8 mouse cellular contexts compared by ENCODE assay signal in the genomic region with DNA sequence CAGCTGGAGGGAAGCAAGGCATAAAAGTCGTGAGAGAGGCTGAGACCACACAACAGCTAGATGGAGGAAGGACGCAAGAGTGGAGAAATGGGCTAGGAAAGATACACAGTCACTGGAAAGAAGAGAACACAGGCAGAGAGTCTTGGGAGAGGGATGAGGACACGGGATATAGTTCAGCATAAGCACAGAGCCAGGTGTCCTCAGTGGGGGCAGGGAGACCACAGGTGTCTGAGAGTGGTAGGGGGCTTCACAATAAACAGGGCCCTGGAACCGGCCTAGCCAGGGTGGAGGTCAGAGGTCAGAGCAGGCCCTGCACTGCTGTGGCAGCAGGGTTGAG. TPM values are rescaled to one million over a fixed set of nuclear protein-coding genes. Genes with fewer than 3 reads are reported as not detected.
DNase-seq lines count a peak whose midpoint lies in the region; ATAC-seq and TF ChIP-seq lines count a peak whose summit lies in the region.

No protein-coding gene starts in this region.

- ATAC-seq in kidney, postnatal 0 days (replicated peaks; ENCODE audit: low FRiP score, low read depth): 0 out of 2 replicates have a peak, but pooled peaks have one; percentile 3
- ATAC-seq in embryonic facial prominence, embryonic 14.5 days (ENCODE audit: low read depth): no peak
- ATAC-seq in hindbrain, postnatal 0 days: no peak
- ATAC-seq in midbrain, embryonic 16.5 days: no peak

- no peak overlapping the region for H3K4me3 ChIP-seq in kidney, postnatal 0 days (replicated peaks; ENCODE audit: low read depth, low read length)
- H3K4me3 ChIP-seq in embryonic facial prominence, embryonic 14.5 days (ENCODE audit: low read depth, low read length): peak overlapping the region; percentile 53
- H3K4me3 ChIP-seq in hindbrain, postnatal 0 days (ENCODE audit: low read length): peak overlapping the region; percentile 58
- peak overlapping the region; percentile 65 for H3K4me3 ChIP-seq in midbrain, embryonic 16.5 days (ENCODE audit: low read depth, low read length)

- no peak for DNase-seq in kidney, postnatal 0 days (ENCODE audit: low spot score)
- no peak for DNase-seq in kidney, postnatal 10 days
- DNase-seq in embryonic facial prominence, embryonic 14.5 days (ENCODE audit: low spot score): no peak
- DNase-seq in hindbrain, postnatal 0 days (ENCODE audit: low spot score): no peak
- no peak for DNase-seq in adrenal gland, adult 8-10 months
- no peak for DNase-seq in thymus, postnatal 36 days
- no peak for DNase-seq in cerebellum, adult 9-10 months

- H3K9ac ChIP-seq in kidney, postnatal 0 days (ENCODE audit: low read depth, low read length): no peak overlapping the region
- peak overlapping the region; percentile 58; the same call in 1 of the 2 replicates for H3K9ac ChIP-seq in embryonic facial prominence, embryonic 14.5 days (ENCODE audit: low read depth, low read length)
- peak overlapping the region; percentile 66 for H3K9ac ChIP-seq in hindbrain, postnatal 0 days (replicated peaks; ENCODE audit: low read length)
- H3K9ac ChIP-seq in midbrain, embryonic 16.5 days (ENCODE audit: low read depth, low read length): peak overlapping the region; percentile 81

- no peaks in the 10 kb centered on the region for H3K36me3 ChIP-seq in kidney, postnatal 0 days (ENCODE audit: insufficient read depth, low read length)
- H3K36me3 ChIP-seq in embryonic facial prominence, embryonic 14.5 days (ENCODE audit: control insufficient read depth, insufficient read depth, low read length): peaks cover 3% of the 10 kb centered on the region; the same call in 1 of the 2 replicates
- H3K36me3 ChIP-seq in hindbrain, postnatal 0 days (ENCODE audit: insufficient read depth, low read length): no peaks in the 10 kb centered on the region
- H3K36me3 ChIP-seq in midbrain, embryonic 16.5 days (ENCODE audit: control insufficient read depth, insufficient read depth, low read length): no peaks in the 10 kb centered on the region

- no peak overlapping the region for H3K27ac ChIP-seq in kidney, postnatal 0 days
- no peak overlapping the region for H3K27ac ChIP-seq in embryonic facial prominence, embryonic 14.5 days (replicated peaks; ENCODE audit: low read depth, low read length)
- H3K27ac ChIP-seq in hindbrain, postnatal 0 days: no peak overlapping the region
- H3K27ac ChIP-seq in midbrain, embryonic 16.5 days (ENCODE audit: low read length): no peak overlapping the region

- peaks cover 14% of the 10 kb centered on the region; the same call in 1 of the 2 replicates for H3K4me1 ChIP-seq in kidney, postnatal 0 days (replicated peaks; ENCODE audit: insufficient read depth, low read length)
- peaks cover 29% of the 10 kb centered on the region for H3K4me1 ChIP-seq in embryonic facial prominence, embryonic 14.5 days (ENCODE audit: control insufficient read depth, insufficient read depth, low read length)
- 0 out of 2 replicates have a peak, but pooled peaks cover 10% of the 10 kb centered on the region for H3K4me1 ChIP-seq in hindbrain, postnatal 0 days (ENCODE audit: insufficient read depth, low read length)
- H3K4me1 ChIP-seq in midbrain, embryonic 16.5 days (ENCODE audit: control insufficient read depth, insufficient read depth, low read length): peaks cover 34% of the 10 kb centered on the region

- TF ChIP-seq CTCF in kidney, postnatal 0 days (IDR thresholded peaks at IDR 0.05; ENCODE audit: low read depth): no peak
- TF ChIP-seq CTCF in hindbrain, postnatal 0 days (IDR thresholded peaks at IDR 0.05; ENCODE audit: low read depth): no peak

- WGBS in kidney, postnatal 0 days: 52% methylated on average over 4 of the region's 4 CpGs
- WGBS in embryonic facial prominence, embryonic 14.5 days: 28% methylated on average over 4 of the region's 4 CpGs
- 55% methylated on average over 4 of the region's 4 CpGs for WGBS in hindbrain, postnatal 0 days
- WGBS in midbrain, embryonic 16.5 days: 40% methylated on average over 4 of the region's 4 CpGs

- H3K4me2 ChIP-seq in kidney, postnatal 0 days (ENCODE audit: low read length): peak overlapping the region; percentile 91; the same call in 1 of the 2 replicates
- H3K4me2 ChIP-seq in embryonic facial prominence, embryonic 14.5 days (ENCODE audit: low read depth, low read length): peak overlapping the region; percentile 69
- peak overlapping the region; percentile 83 for H3K4me2 ChIP-seq in hindbrain, postnatal 0 days (ENCODE audit: low read depth, low read length)
- peak overlapping the region; percentile 78 for H3K4me2 ChIP-seq in midbrain, embryonic 16.5 days (ENCODE audit: low read length)

- peaks cover 19% of the 10 kb centered on the region for H3K27me3 ChIP-seq in kidney, postnatal 0 days (ENCODE audit: insufficient read depth, low read length)
- peaks cover 8% of the 10 kb centered on the region; the same call in 1 of the 2 replicates for H3K27me3 ChIP-seq in embryonic facial prominence, embryonic 14.5 days (replicated peaks; ENCODE audit: control insufficient read depth, insufficient read depth, low read length)
- H3K27me3 ChIP-seq in hindbrain, postnatal 0 days (ENCODE audit: insufficient read depth, low read length): no peaks in the 10 kb centered on the region
- no peaks in the 10 kb centered on the region for H3K27me3 ChIP-seq in midbrain, embryonic 16.5 days (ENCODE audit: control insufficient read depth, insufficient read depth, low read depth, low read length)

- no peaks in the 10 kb centered on the region for H3K9me3 ChIP-seq in kidney, postnatal 0 days (replicated peaks; ENCODE audit: low read length)
- H3K9me3 ChIP-seq in embryonic facial prominence, embryonic 14.5 days (ENCODE audit: control insufficient read depth, low read length): no peaks in the 10 kb centered on the region
- H3K9me3 ChIP-seq in hindbrain, postnatal 0 days (ENCODE audit: low read length): no peaks in the 10 kb centered on the region
- H3K9me3 ChIP-seq in midbrain, embryonic 16.5 days (replicated peaks; ENCODE audit: control insufficient read depth, low read length, poor library complexity, severe bottlenecking): no peaks in the 10 kb centered on the region

RNA-seq across cellular contexts. Expression of gene Zfp385a, which starts 1.1 kb away (rescaled TPM):
- 11.3 and 11.8 TPM in 2 replicates for polyA plus RNA-seq in kidney, postnatal 0 days (2015; fragmentation: Nextera tagmentation; extraction: Ambion mirVana)
- 18.4 and 19.0 TPM in 2 replicates for polyA plus RNA-seq in embryonic facial prominence, embryonic 14.5 days (2014; fragmentation: Nextera tagmentation; extraction: Ambion mirVana)
- total RNA-seq in hindbrain, postnatal 0 days (2014; rRNA removed): 20.6 and 25.8 TPM in 2 replicates
- 19.8 and 23.1 TPM in 2 replicates for polyA plus RNA-seq in hindbrain, postnatal 0 days (2015; fragmentation: Nextera tagmentation; extraction: Ambion mirVana)
- polyA plus RNA-seq in midbrain, embryonic 16.5 days (2015; fragmentation: Nextera tagmentation; extraction: Ambion mirVana): 20.1 and 22.7 TPM in 2 replicates
- total RNA-seq in adrenal gland, adult 8-10 months (2022): 10 to 100 TPM; 13.4 to 21.9 (median 19.1) TPM

RNA-seq across cellular contexts. Expression of gene Itga5, which starts 27.8 kb away (rescaled TPM):
- 19.4 and 22.0 TPM in 2 replicates for polyA plus RNA-seq in kidney, postnatal 0 days (2015; fragmentation: Nextera tagmentation; extraction: Ambion mirVana)
- 63.4 TPM in 2 replicates for polyA plus RNA-seq in embryonic facial prominence, embryonic 14.5 days (2014; fragmentation: Nextera tagmentation; extraction: Ambion mirVana)
- total RNA-seq in hindbrain, postnatal 0 days (2014; rRNA removed): 8.2 and 8.3 TPM in 2 replicates
- polyA plus RNA-seq in hindbrain, postnatal 0 days (2015; fragmentation: Nextera tagmentation; extraction: Ambion mirVana): 4.9 and 5.0 TPM in 2 replicates
- polyA plus RNA-seq in midbrain, embryonic 16.5 days (2015; fragmentation: Nextera tagmentation; extraction: Ambion mirVana): 5.8 and 7.4 TPM in 2 replicates
- 10 to 100 TPM; 29.5 to 36.7 (median 34.0) TPM for total RNA-seq in adrenal gland, adult 8-10 months (2022)

RNA-seq across cellular contexts. Expression of gene Gpr84, which starts 28.4 kb away (rescaled TPM):
- 0.47 and 0.65 TPM in 2 replicates for polyA plus RNA-seq in kidney, postnatal 0 days (2015; fragmentation: Nextera tagmentation; extraction: Ambion mirVana)
- 0.13 and 0.47 TPM in 2 replicates for polyA plus RNA-seq in embryonic facial prominence, embryonic 14.5 days (2014; fragmentation: Nextera tagmentation; extraction: Ambion mirVana)
- 0.58 and 0.86 TPM in 2 replicates for total RNA-seq in hindbrain, postnatal 0 days (2014; rRNA removed)
- 0.30 and 0.37 TPM in 2 replicates for polyA plus RNA-seq in hindbrain, postnatal 0 days (2015; fragmentation: Nextera tagmentation; extraction: Ambion mirVana)
- polyA plus RNA-seq in midbrain, embryonic 16.5 days (2015; fragmentation: Nextera tagmentation; extraction: Ambion mirVana): 0.40 and 0.64 TPM in 2 replicates
- not detected for total RNA-seq in adrenal gland, adult 8-10 months (2022)
